Mouse (Mus musculus): ENCODE measurements around the gene Jakmip3.
A peak's percentile ranks its signal among the peaks of the same experiment; 100 is the strongest.

Gene Jakmip3

GRCm38 (mm10) chr7:139095282-139095681, 154.8 kb downstream of the Jakmip3 start:
- DNase-seq (ENCODE audit: low read depth, low spot score), result no peak

- no peak for DNase-seq (ENCODE audit: low read depth, low spot score)
Measured at GRCm38 (mm10) chr7:139096399-139096798, 155.9 kb downstream of the Jakmip3 start.

GRCm38 (mm10) chr7:139100531-139101095, 160.1 kb downstream of the Jakmip3 start:
- no peak for DNase-seq (ENCODE audit: low read depth, low spot score)

GRCm38 (mm10) chr7:139101286-139101804, 160.8 kb downstream of the Jakmip3 start:
- no peak for DNase-seq (ENCODE audit: low read depth, low spot score)

- no peak for DNase-seq (ENCODE audit: low read depth, low spot score)
Measured at GRCm38 (mm10) chr7:139101826-139102225, 161.3 kb downstream of the Jakmip3 start.

GRCm38 (mm10) chr7:139103960-139104381, 163.4 kb downstream of the Jakmip3 start:
- no peak for DNase-seq (ENCODE audit: low read depth, low spot score)

GRCm38 (mm10) chr7:139105076-139105475, 164.5 kb downstream of the Jakmip3 start:
- no peak for DNase-seq (ENCODE audit: low read depth, low spot score)

GRCm38 (mm10) chr7:139105705-139106104, 165.2 kb downstream of the Jakmip3 start:
- no peak for DNase-seq (ENCODE audit: low read depth, low spot score)

- DNase-seq (ENCODE audit: low read depth, low spot score), result no peak
Measured at GRCm38 (mm10) chr7:139107908-139108650, 167.5 kb downstream of the Jakmip3 start.

- DNase-seq (ENCODE audit: low read depth, low spot score), result peak; percentile 30
Measured at GRCm38 (mm10) chr7:139119152-139119774, 178.7 kb downstream of the Jakmip3 start.

GRCm38 (mm10) chr7:139119775-139120153, 179.2 kb downstream of the Jakmip3 start:
- no peak for DNase-seq (ENCODE audit: low read depth, low spot score)

GRCm38 (mm10) chr7:139125881-139126280, 185.4 kb downstream of the Jakmip3 start:
- DNase-seq (ENCODE audit: low read depth, low spot score), result no peak

- no peak for DNase-seq (ENCODE audit: low read depth, low spot score)
Measured at GRCm38 (mm10) chr7:139126549-139126948, 186.0 kb downstream of the Jakmip3 start.

- DNase-seq (ENCODE audit: low read depth, low spot score), result no peak
Measured at GRCm38 (mm10) chr7:139128994-139129393, 188.5 kb downstream of the Jakmip3 start.

GRCm38 (mm10) chr7:139130361-139130760, 189.8 kb downstream of the Jakmip3 start:
- DNase-seq (ENCODE audit: low read depth, low spot score), result no peak

- DNase-seq (ENCODE audit: low read depth, low spot score), result no peak
Measured at GRCm38 (mm10) chr7:139131538-139131937, 191.0 kb downstream of the Jakmip3 start.

- no peak for DNase-seq (ENCODE audit: low read depth, low spot score)
Measured at GRCm38 (mm10) chr7:139133446-139133845, 192.9 kb downstream of the Jakmip3 start.

All from skeletal muscle tissue, adult 2 months (tissue).